Mouse (Mus musculus): Measurements from ENCODE around the gene Mmp10.

DNA sequence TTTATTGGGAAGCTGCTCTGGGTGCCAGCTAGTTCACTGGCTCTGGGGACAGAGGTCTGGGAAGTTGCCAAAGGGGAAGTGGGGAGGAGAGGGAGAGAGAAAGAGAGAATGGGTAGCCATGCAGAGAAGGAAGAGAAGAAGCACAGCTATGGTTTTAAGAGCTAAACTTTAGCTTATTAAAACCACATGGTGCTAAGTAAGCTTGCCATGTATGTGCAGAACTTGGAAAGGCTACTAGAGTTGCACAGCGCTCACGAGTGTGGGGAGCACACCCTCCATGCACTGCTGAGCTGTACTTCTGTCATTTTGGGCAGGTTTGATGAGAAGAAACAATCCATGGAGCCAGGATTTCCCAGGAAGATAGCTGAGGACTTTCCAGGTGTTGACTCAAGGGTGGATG is 48.9 kb upstream of the Mmp10 start:
- TF ChIP-seq CHD2 (IDR thresholded peaks at IDR 0.05; ENCODE audit: low read depth, low read length) (no peak), ZC3H11A (IDR thresholded peaks at IDR 0.05; ENCODE audit: borderline replicate concordance, low read depth, low read length) (no peak), MAFK (IDR thresholded peaks at IDR 0.05; ENCODE audit: insufficient read depth, low read depth, low read length) (no peak), ZNF384 (IDR thresholded peaks at IDR 0.05; ENCODE audit: low read depth, low read length) (no peak)

Measured in ES-E14 (cell line).